Mouse (Mus musculus): Measurements from ENCODE around the gene Plcxd2. TPM values are rescaled to one million over a fixed set of nuclear protein-coding genes. Genes with fewer than 3 reads are reported as not detected.

The Plcxd2 gene
- polyA plus RNA-seq, 1 experiment from 2014 or later, result 16.6 TPM

GRCm38 (mm10) chr16:46019359-46019758 is 9.3 kb upstream of the Plcxd2 start:
- Histone ChIP-seq H3K4me1 (ENCODE audit: control insufficient read depth, insufficient read depth, low read depth, low read length) (no peaks in the 10 kb centered on the region; the same call in 1 of the 2 replicates), H3K9ac (ENCODE audit: low read depth, low read length) (no peak overlapping the region), H3K4me3 (ENCODE audit: low read length) (no peak overlapping the region), H3K27ac (ENCODE audit: low read depth, low read length) (no peak overlapping the region), H3K4me2 (ENCODE audit: low read length) (no peak overlapping the region), H3K27me3 (replicated peaks; ENCODE audit: control insufficient read depth, insufficient read depth, low read length) (no peaks in the 10 kb centered on the region), H3K36me3 (ENCODE audit: control insufficient read depth, insufficient read depth, low read length) (no peaks in the 10 kb centered on the region), H3K9me3 (ENCODE audit: control insufficient read depth, low read length) (no peaks in the 10 kb centered on the region)
- ATAC-seq, result no peak
- WGBS, result 78% methylated on average over 1 of the region's 1 CpGs

GRCm38 (mm10) chr16:46011696-46012095 is 1.7 kb upstream of the Plcxd2 start:
- Histone ChIP-seq H3K36me3 (ENCODE audit: control insufficient read depth, insufficient read depth, low read length) (no peaks in the 10 kb centered on the region), H3K9ac (ENCODE audit: low read depth, low read length) (no peak overlapping the region), H3K4me3 (ENCODE audit: low read length) (no peak overlapping the region), H3K9me3 (ENCODE audit: control insufficient read depth, low read length) (no peaks in the 10 kb centered on the region), H3K27me3 (replicated peaks; ENCODE audit: control insufficient read depth, insufficient read depth, low read length) (no peaks in the 10 kb centered on the region), H3K4me1 (ENCODE audit: control insufficient read depth, insufficient read depth, low read depth, low read length) (peaks cover 10% of the 10 kb centered on the region), H3K4me2 (ENCODE audit: low read length) (no peak overlapping the region), H3K27ac (ENCODE audit: low read depth, low read length) (no peak overlapping the region)
- ATAC-seq, result no peak
- WGBS, result 94% methylated on average over 1 of the region's 1 CpGs

GRCm38 (mm10) chr16:46010906-46011220 is 845 bp upstream of the Plcxd2 start:
- Histone ChIP-seq H3K9ac (ENCODE audit: low read depth, low read length) (peak overlapping the region; percentile 72), H3K4me3 (ENCODE audit: low read length) (peak overlapping the region; percentile 72), H3K4me1 (ENCODE audit: control insufficient read depth, insufficient read depth, low read depth, low read length) (peaks cover 10% of the 10 kb centered on the region), H3K27ac (ENCODE audit: low read depth, low read length) (peak overlapping the region; percentile 75), H3K36me3 (ENCODE audit: control insufficient read depth, insufficient read depth, low read length) (no peaks in the 10 kb centered on the region), H3K4me2 (ENCODE audit: low read length) (peak overlapping the region; percentile 87), H3K27me3 (replicated peaks; ENCODE audit: control insufficient read depth, insufficient read depth, low read length) (no peaks in the 10 kb centered on the region), H3K9me3 (ENCODE audit: control insufficient read depth, low read length) (no peaks in the 10 kb centered on the region)
- 6% methylated on average over 5 of the region's 5 CpGs for WGBS
- no peak for ATAC-seq

GRCm38 (mm10) chr16:46009717-46010116 is 301 bp downstream of the Plcxd2 start:
- H3K4me1 ChIP-seq (ENCODE audit: control insufficient read depth, insufficient read depth, low read depth, low read length), result peaks cover 10% of the 10 kb centered on the region
- WGBS, result 0% methylated on average over 13 of the region's 13 CpGs
- ATAC-seq, result peak; percentile 25; the same call in 1 of the 2 replicates
- no peaks in the 10 kb centered on the region for H3K9me3 ChIP-seq (ENCODE audit: control insufficient read depth, low read length)
- peak overlapping the region; percentile 87 for H3K4me2 ChIP-seq (ENCODE audit: low read length)
- no peaks in the 10 kb centered on the region for H3K36me3 ChIP-seq (ENCODE audit: control insufficient read depth, insufficient read depth, low read length)
- H3K27ac ChIP-seq (ENCODE audit: low read depth, low read length), result peak overlapping the region; percentile 57; the same call in 1 of the 2 replicates
- peak overlapping the region; percentile 70 for H3K9ac ChIP-seq (ENCODE audit: low read depth, low read length)
- peak overlapping the region; percentile 72 for H3K4me3 ChIP-seq (ENCODE audit: low read length)
- no peaks in the 10 kb centered on the region for H3K27me3 ChIP-seq (replicated peaks; ENCODE audit: control insufficient read depth, insufficient read depth, low read length)

GRCm38 (mm10) chr16:46008766-46009165 is 1.3 kb downstream of the Plcxd2 start:
- H3K27me3 ChIP-seq (replicated peaks; ENCODE audit: control insufficient read depth, insufficient read depth, low read length), result no peaks in the 10 kb centered on the region
- 61% methylated on average over 3 of the region's 3 CpGs for WGBS
- peak overlapping the region; percentile 87 for H3K4me2 ChIP-seq (ENCODE audit: low read length)
- H3K36me3 ChIP-seq (ENCODE audit: control insufficient read depth, insufficient read depth, low read length), result no peaks in the 10 kb centered on the region
- no peak for ATAC-seq
- no peaks in the 10 kb centered on the region for H3K9me3 ChIP-seq (ENCODE audit: control insufficient read depth, low read length)
- H3K4me1 ChIP-seq (ENCODE audit: control insufficient read depth, insufficient read depth, low read depth, low read length), result peaks cover 10% of the 10 kb centered on the region
- no peak overlapping the region for H3K27ac ChIP-seq (ENCODE audit: low read depth, low read length)
- peak overlapping the region; percentile 72 for H3K4me3 ChIP-seq (ENCODE audit: low read length)
- H3K9ac ChIP-seq (ENCODE audit: low read depth, low read length), result peak overlapping the region; percentile 12

GRCm38 (mm10) chr16:46008036-46008605 is 1.9 kb downstream of the Plcxd2 start:
- WGBS, result 59% methylated on average over 5 of the region's 5 CpGs
- Histone ChIP-seq H3K36me3 (ENCODE audit: control insufficient read depth, insufficient read depth, low read length) (no peaks in the 10 kb centered on the region), H3K9me3 (ENCODE audit: control insufficient read depth, low read length) (no peaks in the 10 kb centered on the region), H3K4me3 (ENCODE audit: low read length) (peak overlapping the region; percentile 72), H3K27ac (ENCODE audit: low read depth, low read length) (no peak overlapping the region), H3K27me3 (replicated peaks; ENCODE audit: control insufficient read depth, insufficient read depth, low read length) (no peaks in the 10 kb centered on the region), H3K4me2 (ENCODE audit: low read length) (peak overlapping the region; percentile 87), H3K4me1 (ENCODE audit: control insufficient read depth, insufficient read depth, low read depth, low read length) (peaks cover 10% of the 10 kb centered on the region), H3K9ac (ENCODE audit: low read depth, low read length) (0 out of 2 replicates have a peak overlapping the region, but pooled peaks have one; percentile 8)
- ATAC-seq, result no peak

- Histone ChIP-seq H3K4me1 (ENCODE audit: control insufficient read depth, insufficient read depth, low read depth, low read length) (peaks cover 10% of the 10 kb centered on the region), H3K27ac (ENCODE audit: low read depth, low read length) (no peak overlapping the region), H3K36me3 (ENCODE audit: control insufficient read depth, insufficient read depth, low read length) (no peaks in the 10 kb centered on the region), H3K4me3 (ENCODE audit: low read length) (no peak overlapping the region), H3K27me3 (replicated peaks; ENCODE audit: control insufficient read depth, insufficient read depth, low read length) (no peaks in the 10 kb centered on the region), H3K4me2 (ENCODE audit: low read length) (no peak overlapping the region; the same call in 1 of the 2 replicates), H3K9ac (ENCODE audit: low read depth, low read length) (no peak overlapping the region), H3K9me3 (ENCODE audit: control insufficient read depth, low read length) (no peaks in the 10 kb centered on the region)
- no peak for ATAC-seq
- WGBS, result 85% methylated on average over 10 of the region's 10 CpGs
These were observed 3.8 kb downstream of the Plcxd2 start for GRCm38 (mm10) chr16:46006261-46006660.

GRCm38 (mm10) chr16:46001550-46002166 is 8.4 kb downstream of the Plcxd2 start:
- no peaks in the 10 kb centered on the region for H3K36me3 ChIP-seq (ENCODE audit: control insufficient read depth, insufficient read depth, low read length)
- H3K4me3 ChIP-seq (ENCODE audit: low read length), result no peak overlapping the region
- H3K9ac ChIP-seq (ENCODE audit: low read depth, low read length), result no peak overlapping the region
- 80% methylated on average over 10 of the region's 10 CpGs for WGBS
- no peak overlapping the region for H3K27ac ChIP-seq (ENCODE audit: low read depth, low read length)
- H3K9me3 ChIP-seq (ENCODE audit: control insufficient read depth, low read length), result no peaks in the 10 kb centered on the region
- no peaks in the 10 kb centered on the region for H3K27me3 ChIP-seq (replicated peaks; ENCODE audit: control insufficient read depth, insufficient read depth, low read length)
- ATAC-seq, result no peak
- H3K4me2 ChIP-seq (ENCODE audit: low read length), result no peak overlapping the region
- no peaks in the 10 kb centered on the region for H3K4me1 ChIP-seq (ENCODE audit: control insufficient read depth, insufficient read depth, low read depth, low read length)

- H3K4me2 ChIP-seq (ENCODE audit: low read length), result no peak overlapping the region
- no peaks in the 10 kb centered on the region for H3K4me1 ChIP-seq (ENCODE audit: control insufficient read depth, insufficient read depth, low read depth, low read length)
- H3K9me3 ChIP-seq (ENCODE audit: control insufficient read depth, low read length), result no peaks in the 10 kb centered on the region
- no peaks in the 10 kb centered on the region for H3K36me3 ChIP-seq (ENCODE audit: control insufficient read depth, insufficient read depth, low read length)
- ATAC-seq, result no peak
- H3K9ac ChIP-seq (ENCODE audit: low read depth, low read length), result no peak overlapping the region
- no peaks in the 10 kb centered on the region for H3K27me3 ChIP-seq (replicated peaks; ENCODE audit: control insufficient read depth, insufficient read depth, low read length)
- 84% methylated on average over 3 of the region's 3 CpGs for WGBS
- H3K27ac ChIP-seq (ENCODE audit: low read depth, low read length), result no peak overlapping the region
- no peak overlapping the region for H3K4me3 ChIP-seq (ENCODE audit: low read length)
These were observed 9.0 kb downstream of the Plcxd2 start for GRCm38 (mm10) chr16:46000976-46001375.

Measured in hindbrain, embryonic 16.5 days (tissue).